Mouse (Mus musculus) liver, embryonic 15.5 days (tissue): ENCODE data around the gene Card14. TPM values are rescaled to one million over a fixed set of nuclear protein-coding genes. Genes with fewer than 3 reads are reported as not detected.
"Not testable (repeated sequence)": the region's sequence is repeated elsewhere in the genome, so short reads cannot be mapped to it uniquely, and the experiment has no call there.

Experiments
- ATAC-seq: fragments of 200-750 bp; cut with Nextera tagmentation; 2 replicates; pipeline ENCODE4 v1.8.0; 2017; ENCODE audit warnings: moderate number of reproducible peaks, mild to moderate bottlenecking, moderate library complexity; ENCODE audit not compliant: insufficient read depth
- H3K27ac ChIP-seq: fragments of 300-500 bp; sonication (generic); replicated peaks from 2 replicates; pipeline ENCODE4 v1.5.1; 2015; ENCODE audit warnings: mild to moderate bottlenecking, inconsistent platforms
- H3K27me3 ChIP-seq: fragments of 300-500 bp; sonication (generic); 2 replicates; pipeline ENCODE4 v1.6.1; 2015; ENCODE audit warnings: mild to moderate bottlenecking, inconsistent platforms
- H3K36me3 ChIP-seq: fragments of 300-500 bp; sonication (generic); replicated peaks from 2 replicates; pipeline ENCODE4 v1.6.1; 2015; ENCODE audit warnings: moderate library complexity, mild to moderate bottlenecking, inconsistent platforms
- H3K4me1 ChIP-seq: fragments of 300-500 bp; sonication (generic); replicated peaks from 2 replicates; pipeline ENCODE4 v1.6.1; 2015; ENCODE audit warnings: inconsistent platforms
- H3K4me2 ChIP-seq: fragments of 300-500 bp; sonication (generic); 2 replicates; pipeline ENCODE4 v1.6.1; 2015; ENCODE audit warnings: moderate library complexity, mild to moderate bottlenecking, inconsistent platforms
- H3K4me3 ChIP-seq: fragments of 300-500 bp; sonication (generic); replicated peaks from 2 replicates; pipeline ENCODE4 v1.5.1; 2015; ENCODE audit warnings: mild to moderate bottlenecking, inconsistent platforms
- H3K9ac ChIP-seq: fragments of 300-500 bp; sonication (generic); 2 replicates; pipeline ENCODE4 v1.6.1; 2015; ENCODE audit warnings: moderate library complexity, mild to moderate bottlenecking, inconsistent platforms
- H3K9me3 ChIP-seq: fragments of 300-500 bp; sonication (generic); replicated peaks from 2 replicates; pipeline ENCODE4 v1.6.1; 2016; ENCODE audit warnings: inconsistent platforms
- WGBS: fragments of 180-500 bp; shearing (Covaris S2); methylation state at CpG from one replicate; pipeline ENCODE4 v1.1.7; 2015; ENCODE audit warnings: mixed read lengths; ENCODE audit not compliant: insufficient replicate concordance; 5-methylcytosine and 5-hydroxymethylcytosine counted together
- polyA plus RNA-seq: library from polyadenylated mRNA; unstranded; fragments of >200 nt; fragmentation: Nextera tagmentation; extraction: Ambion mirVana; gene quantifications from 2 replicates; pipeline ENCODE4 v1.2.1, GENCODE M21; 2015

Gene Card14
- polyA plus RNA-seq, 1 experiment from 2014 or later, result 0.21 TPM

- no peak overlapping the region for H3K27ac ChIP-seq
- H3K9ac ChIP-seq, result no peak overlapping the region
- WGBS, result 76% methylated on average over 10 of the region's 10 CpGs
- H3K4me1 ChIP-seq, result peaks cover 20% of the 10 kb centered on the region
- H3K4me3 ChIP-seq, result no peak overlapping the region
- H3K9me3 ChIP-seq, result no peaks in the 10 kb centered on the region
- H3K27me3 ChIP-seq, result peaks cover 6% of the 10 kb centered on the region; the same call in 1 of the 2 replicates
- no peak overlapping the region for H3K4me2 ChIP-seq
- no peak for ATAC-seq
- no peaks in the 10 kb centered on the region for H3K36me3 ChIP-seq
Measured at GRCm38 (mm10) chr11:119359089-119359488, 51.5 kb downstream of the Card14 start.

DNA sequence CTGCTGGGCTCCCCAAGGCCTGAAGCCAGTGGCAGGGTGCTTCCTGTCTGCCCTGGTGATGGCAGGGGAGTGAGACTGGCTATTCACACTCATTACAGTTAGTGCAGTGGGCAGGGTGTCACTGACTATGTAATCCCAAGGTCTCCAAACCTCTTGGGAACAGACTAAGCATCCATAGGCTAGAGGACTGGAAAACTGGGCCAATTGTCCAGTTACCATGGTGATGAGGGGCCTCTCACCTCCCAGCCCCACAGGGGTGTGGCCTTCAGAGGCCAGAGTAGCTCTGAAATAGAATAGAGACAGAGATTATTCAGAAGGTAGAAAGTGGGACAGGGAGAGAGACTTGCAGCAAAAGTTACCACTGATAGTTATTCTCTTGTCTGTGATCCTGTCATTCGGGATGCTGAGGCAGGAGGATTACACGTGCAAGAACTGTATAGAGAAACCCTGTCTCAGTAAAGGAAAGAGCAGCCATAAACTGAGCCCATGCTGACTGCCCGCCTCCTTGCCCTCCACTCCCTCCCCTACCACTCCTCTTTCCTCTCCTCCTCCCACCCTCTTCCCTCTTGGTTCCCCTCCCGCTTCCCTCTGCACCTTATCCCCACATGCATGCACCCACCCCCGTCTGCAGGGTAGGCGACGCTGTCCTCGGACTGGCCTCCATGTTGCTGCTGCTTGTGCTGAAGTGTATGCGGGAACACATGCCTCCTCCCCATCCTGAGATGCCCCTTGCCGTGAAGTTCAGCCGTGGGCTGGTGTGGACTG lies 55.4 kb downstream of the Card14 start:
- no peak overlapping the region for H3K4me3 ChIP-seq
- H3K9ac ChIP-seq, result no peak overlapping the region
- no peaks in the 10 kb centered on the region; the same call in 1 of the 2 replicates for H3K36me3 ChIP-seq
- H3K4me2 ChIP-seq, result peak overlapping the region; percentile 23; the same call in 1 of the 2 replicates
- peaks cover under 1% of the 10 kb centered on the region; the same call in 1 of the 2 replicates for H3K27me3 ChIP-seq
- H3K4me1 ChIP-seq, result no peaks in the 10 kb centered on the region; the same call in 1 of the 2 replicates
- no peaks in the 10 kb centered on the region for H3K9me3 ChIP-seq
- WGBS, result 28% methylated on average over 11 of the region's 11 CpGs
- H3K27ac ChIP-seq, result no peak overlapping the region
- ATAC-seq, result no peak

- 22% methylated on average over 11 of the region's 11 CpGs for WGBS
- H3K36me3 ChIP-seq, result no peaks in the 10 kb centered on the region; the same call in 1 of the 2 replicates
- peak overlapping the region; percentile 23; the same call in 1 of the 2 replicates for H3K4me2 ChIP-seq
- no peak overlapping the region for H3K9ac ChIP-seq
- H3K4me3 ChIP-seq, result no peak overlapping the region
- H3K27me3 ChIP-seq, result no peaks in the 10 kb centered on the region
- no peaks in the 10 kb centered on the region for H3K9me3 ChIP-seq
- no peak overlapping the region for H3K27ac ChIP-seq
- no peaks in the 10 kb centered on the region; the same call in 1 of the 2 replicates for H3K4me1 ChIP-seq
- ATAC-seq, result peak; percentile 66
Measured at GRCm38 (mm10) chr11:119363534-119364145, 56.1 kb downstream of the Card14 start.

GRCm38 (mm10) chr11:119375425-119375824 lies 67.9 kb downstream of the Card14 start:
- Histone ChIP-seq H3K27me3 (no peaks in the 10 kb centered on the region), H3K36me3 (no peaks in the 10 kb centered on the region), H3K9ac (no peak overlapping the region), H3K4me1 (peaks cover 17% of the 10 kb centered on the region), H3K27ac (no peak overlapping the region), H3K4me2 (no peak overlapping the region), H3K4me3 (no peak overlapping the region), H3K9me3 (no peaks in the 10 kb centered on the region)
- ATAC-seq, result peak; percentile 35; the same call in 1 of the 2 replicates
- WGBS, result 29% methylated on average over 6 of the region's 6 CpGs

DNA sequence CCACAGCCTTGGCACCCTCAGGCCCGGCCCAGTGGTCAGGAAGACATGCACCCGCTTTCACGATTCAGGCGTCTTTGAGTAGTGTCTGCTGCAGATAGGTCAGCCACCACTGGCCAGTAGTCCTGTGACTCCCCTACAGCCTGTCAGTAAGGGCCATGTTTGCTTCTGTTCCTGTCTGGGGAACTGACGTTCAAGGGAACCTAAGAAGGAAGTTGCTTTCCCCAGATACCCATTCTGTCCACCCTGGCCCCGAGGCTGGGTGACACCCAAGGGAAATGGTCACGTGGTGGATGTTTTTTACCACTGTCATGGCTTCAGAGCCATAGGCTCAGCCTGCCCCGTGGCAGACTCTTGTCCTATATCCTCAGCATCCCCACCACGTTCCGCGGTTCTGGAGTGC lies 69.8 kb downstream of the Card14 start:
- Histone ChIP-seq H3K4me2 (no peak overlapping the region), H3K36me3 (no peaks in the 10 kb centered on the region), H3K27me3 (no peaks in the 10 kb centered on the region), H3K9me3 (no peaks in the 10 kb centered on the region), H3K9ac (no peak overlapping the region), H3K4me3 (no peak overlapping the region), H3K27ac (0 out of 2 replicates have a peak overlapping the region, but pooled peaks have one; percentile 26), H3K4me1 (peaks cover 17% of the 10 kb centered on the region)
- WGBS, result 60% methylated on average over 11 of the region's 11 CpGs
- ATAC-seq, result peak; percentile 35; the same call in 1 of the 2 replicates

GRCm38 (mm10) chr11:119378551-119378950 lies 71.0 kb downstream of the Card14 start:
- H3K4me3 ChIP-seq, result no peak overlapping the region
- WGBS, result 78% methylated on average over 1 of the region's 1 CpGs
- H3K27me3 ChIP-seq, result no peaks in the 10 kb centered on the region
- no peak for ATAC-seq
- no peaks in the 10 kb centered on the region for H3K36me3 ChIP-seq
- H3K4me1 ChIP-seq, result peaks cover 17% of the 10 kb centered on the region
- no peak overlapping the region for H3K4me2 ChIP-seq
- H3K27ac ChIP-seq, result no peak overlapping the region
- H3K9me3 ChIP-seq, result no peaks in the 10 kb centered on the region
- no peak overlapping the region for H3K9ac ChIP-seq

- H3K4me1 ChIP-seq, result peaks cover 3% of the 10 kb centered on the region
- 52% methylated on average over 9 of the region's 9 CpGs for WGBS
- H3K4me2 ChIP-seq, result no peak overlapping the region
- H3K9me3 ChIP-seq, result no peaks in the 10 kb centered on the region
- no peaks in the 10 kb centered on the region for H3K36me3 ChIP-seq
- no peaks in the 10 kb centered on the region for H3K27me3 ChIP-seq
- ATAC-seq, result no peak
- H3K4me3 ChIP-seq, result no peak overlapping the region
- H3K27ac ChIP-seq, result no peak overlapping the region
- no peak overlapping the region for H3K9ac ChIP-seq
Measured at GRCm38 (mm10) chr11:119381631-119382337, 74.2 kb downstream of the Card14 start.

DNA sequence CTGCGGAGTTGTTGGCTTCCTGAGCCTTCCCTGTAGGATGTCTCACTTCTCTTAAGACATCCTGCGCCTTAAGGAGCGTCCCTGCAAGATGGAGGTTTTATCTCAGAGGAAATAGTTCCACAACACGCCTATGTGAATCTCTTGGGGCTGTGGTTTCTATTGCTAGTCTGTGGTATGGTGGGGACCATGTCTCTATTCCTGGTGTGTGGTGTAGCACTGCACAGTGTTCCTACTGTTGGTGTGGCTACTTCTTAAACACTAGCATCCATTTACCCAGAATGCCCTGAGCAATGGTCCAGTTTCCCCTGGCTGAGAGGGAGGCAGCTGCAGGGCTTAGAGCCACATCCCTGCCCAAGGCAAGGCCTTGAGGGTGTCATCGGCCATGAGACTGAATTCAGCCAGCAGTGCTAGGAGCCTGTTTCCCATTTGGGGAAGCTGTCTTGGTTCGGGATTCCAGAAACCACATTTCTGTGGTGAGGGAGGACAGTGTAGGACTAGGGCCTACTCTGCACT lies 74.8 kb downstream of the Card14 start:
- no peaks in the 10 kb centered on the region for H3K27me3 ChIP-seq
- 33% methylated on average over 6 of the region's 6 CpGs for WGBS
- ATAC-seq, result peak; percentile 18; the same call in 1 of the 2 replicates

DNA sequence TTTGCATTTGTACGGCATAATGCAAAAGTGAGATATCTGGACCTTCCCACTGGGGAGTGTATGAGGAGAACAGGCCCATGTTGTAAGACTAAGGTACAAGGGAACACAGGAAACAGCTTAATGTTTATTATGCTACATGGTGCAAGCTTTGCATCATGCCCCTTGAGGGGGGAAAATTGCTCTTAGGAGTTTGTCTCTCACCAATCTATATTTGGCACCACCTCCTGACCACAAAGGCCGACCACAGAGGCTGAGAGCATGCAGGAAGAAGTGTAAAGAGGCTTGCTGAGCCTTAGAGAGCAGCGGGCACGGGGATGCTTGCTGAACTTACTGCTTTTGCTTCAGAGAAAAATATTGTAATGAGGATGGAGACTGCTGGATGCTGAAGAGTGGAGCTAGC lies 77.3 kb downstream of the Card14 start:
- peaks cover 13% of the 10 kb centered on the region for H3K4me1 ChIP-seq
- peaks cover 25% of the 10 kb centered on the region for H3K27me3 ChIP-seq
- H3K27ac ChIP-seq, result no peak overlapping the region
- H3K4me3 ChIP-seq, result no peak overlapping the region
- 17% methylated on average over 4 of the region's 4 CpGs for WGBS
- no peaks in the 10 kb centered on the region for H3K36me3 ChIP-seq
- H3K9ac ChIP-seq, result no peak overlapping the region
- no peaks in the 10 kb centered on the region for H3K9me3 ChIP-seq
- H3K4me2 ChIP-seq, result no peak overlapping the region
- no peak for ATAC-seq

More for the DNA sequence above, 74.8 kb downstream of the Card14 start:
- Histone ChIP-seq H3K27ac (no peak overlapping the region), H3K4me1 (peaks cover 2% of the 10 kb centered on the region), H3K4me3 (no peak overlapping the region), H3K4me2 (no peak overlapping the region), H3K36me3 (no peaks in the 10 kb centered on the region), H3K9me3 (no peaks in the 10 kb centered on the region), H3K9ac (no peak overlapping the region)

- no peak overlapping the region for H3K4me2 ChIP-seq
- H3K4me1 ChIP-seq, result peaks cover 25% of the 10 kb centered on the region
- H3K27ac ChIP-seq, result no peak overlapping the region
- no peak overlapping the region for H3K4me3 ChIP-seq
- no peak for ATAC-seq
- H3K9me3 ChIP-seq, result no peaks in the 10 kb centered on the region
- peaks cover 36% of the 10 kb centered on the region for H3K27me3 ChIP-seq
- 78% methylated on average over 5 of the region's 5 CpGs for WGBS
- H3K36me3 ChIP-seq, result no peaks in the 10 kb centered on the region
- no peak overlapping the region for H3K9ac ChIP-seq
Measured at GRCm38 (mm10) chr11:119386306-119386705, 78.7 kb downstream of the Card14 start.

DNA sequence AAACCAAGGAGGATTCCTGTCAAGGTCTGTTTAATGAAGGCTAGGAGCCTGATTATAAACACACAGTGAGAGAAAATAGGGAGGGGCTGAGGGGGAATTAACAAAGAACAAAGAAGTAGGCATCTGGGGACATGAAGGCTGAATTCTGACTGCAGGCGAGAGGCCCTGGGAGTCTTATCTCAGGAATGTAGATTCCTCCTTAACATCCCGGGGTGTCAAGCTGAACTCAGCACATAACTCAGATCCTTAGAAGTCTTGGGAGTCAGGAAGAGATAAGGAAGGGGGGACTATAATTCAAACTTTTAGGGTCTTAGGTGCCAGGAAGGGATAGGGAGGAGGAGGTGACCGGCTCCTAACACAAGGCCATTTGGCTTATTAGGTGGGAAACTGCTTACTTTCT lies 79.7 kb downstream of the Card14 start:
- 23% methylated on average over 3 of the region's 3 CpGs for WGBS

More for the DNA sequence above, 79.7 kb downstream of the Card14 start:
- H3K4me1 ChIP-seq, result peaks cover 35% of the 10 kb centered on the region
- ATAC-seq, H3K9ac ChIP-seq, H3K9me3 ChIP-seq, H3K36me3 ChIP-seq, H3K27ac ChIP-seq, H3K4me2 ChIP-seq, H3K4me3 ChIP-seq: not testable (repeated sequence)
- peaks cover 36% of the 10 kb centered on the region for H3K27me3 ChIP-seq
